Mouse (Mus musculus): ENCODE results near the gene Prkce.

- no peak for TF ChIP-seq CTCF (IDR thresholded peaks at IDR 0.05; ENCODE audit: low read depth)
- no peak for TF ChIP-seq EP300 (IDR thresholded peaks at IDR 0.05; ENCODE audit: low read depth)
These were observed 74.7 kb downstream of the Prkce start for GRCm38 (mm10) chr17:86242291-86242690.
